Comparison of ENCODE assay signal across 9 mouse cellular contexts in the genomic region with DNA sequence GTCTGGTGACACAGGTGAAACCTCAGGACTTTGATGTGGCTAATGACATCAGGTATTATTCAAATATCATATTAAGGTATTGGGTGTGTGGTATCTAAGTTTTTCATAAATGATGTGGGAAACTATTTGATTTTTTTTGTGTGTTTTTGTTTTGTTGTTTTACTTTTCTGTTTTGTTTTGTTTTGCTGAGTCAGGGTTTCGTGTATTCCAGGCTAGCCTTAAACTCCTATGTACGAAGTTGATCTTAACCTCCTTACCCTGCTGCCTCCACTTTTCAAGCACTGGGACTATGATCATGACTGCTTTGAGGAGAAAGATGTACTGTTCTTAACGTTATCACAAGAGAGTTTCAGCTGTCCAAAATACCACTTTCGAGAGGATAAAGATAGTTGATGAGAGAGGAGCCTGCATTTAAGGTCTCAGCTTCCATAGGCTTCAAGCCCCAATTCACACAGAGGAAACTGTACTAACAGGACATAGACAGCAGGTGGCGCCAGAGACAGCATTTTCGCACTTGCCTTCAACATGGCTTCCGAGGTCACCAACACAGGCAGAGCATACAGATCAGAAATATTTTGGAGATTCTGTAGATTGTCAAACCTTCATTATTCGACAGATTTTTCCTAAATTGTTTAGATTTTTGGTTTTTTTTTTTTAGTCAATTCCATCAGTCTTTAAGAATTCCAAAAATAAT.
A peak's percentile ranks its signal among the peaks of the same experiment; 100 is the strongest.
DNase-seq lines count a peak whose midpoint lies in the region; ATAC-seq lines count a peak whose summit lies in the region.
"Had no signal": no experiment of that assay in that cellular context is flagged by ENCODE, and none has a peak within 500 bp of the region (broad histone marks: within the 10 kb centered on the region; RNA-seq: fewer than 3 reads in every experiment).

No protein-coding gene starts in this region.

- ATAC-seq in erythroid progenitor cell, adult 5-6 weeks (replicated peaks; ENCODE audit: low FRiP score, poor library complexity, severe bottlenecking) = 0 out of 2 replicates have a peak, but pooled peaks have one; percentile 54
- ATAC-seq in hindbrain, embryonic 11.5 days (ENCODE audit: low FRiP score) = peak; percentile 45; the same call in 1 of the 2 replicates

- no peaks in the 10 kb centered on the region for H3K4me1 ChIP-seq in hindbrain, embryonic 11.5 days (replicated peaks; ENCODE audit: control insufficient read depth, insufficient read depth, low read length)
- H3K4me1 ChIP-seq: megakaryocyte, embryonic 14.5 days had no signal

- DNase-seq in MN1 (ENCODE audit: low spot score) = peak; percentile 75
- peak; percentile 90 for DNase-seq in brain, adult 2 months (ENCODE audit: low read depth, low spot score)
- peak; percentile 84 for DNase-seq in hindbrain, embryonic 11.5 days (ENCODE audit: low spot score)
- peak; percentile 50 for DNase-seq in layer of hippocampus, adult 9-11 months
- DNase-seq in lung, postnatal 4 days = peak; percentile 66 to 79
- DNase-seq in right cerebral cortex, postnatal 25 days = peak; percentile 62
- peak; percentile 47 for DNase-seq in yolk sac, embryonic 10.5 days (ENCODE audit: low spot score)

- H3K9ac ChIP-seq in hindbrain, embryonic 11.5 days (ENCODE audit: low read depth, low read length) = no peak overlapping the region

- no peaks in the 10 kb centered on the region for H3K27me3 ChIP-seq in hindbrain, embryonic 11.5 days (ENCODE audit: control insufficient read depth, insufficient read depth, low read length)
- H3K27me3 ChIP-seq: megakaryocyte, embryonic 14.5 days had no signal

- H3K9me3 ChIP-seq in hindbrain, embryonic 11.5 days (ENCODE audit: control insufficient read depth, low read length) = no peaks in the 10 kb centered on the region

- WGBS in hindbrain, embryonic 11.5 days = 31% methylated on average over 8 of the region's 8 CpGs

- no peak overlapping the region for H3K4me2 ChIP-seq in hindbrain, embryonic 11.5 days (replicated peaks; ENCODE audit: low read depth, low read length)

- H3K36me3 ChIP-seq in hindbrain, embryonic 11.5 days (ENCODE audit: control insufficient read depth, insufficient read depth, low read length) = no peaks in the 10 kb centered on the region

- H3K4me3 ChIP-seq in hindbrain, embryonic 11.5 days (ENCODE audit: low read depth, low read length) = no peak overlapping the region
- H3K4me3 ChIP-seq: megakaryocyte, embryonic 14.5 days had no signal

- H3K27ac ChIP-seq in hindbrain, embryonic 11.5 days (ENCODE audit: low read depth, low read length) = no peak overlapping the region
